Mouse (Mus musculus) cerebellum, postnatal 10 days (tissue): ENCODE measurements around the gene Snx21.

Experiments used
- DNase-seq, 2 experiments: peaks; one replicate each; pipeline ENCODE4 v3.0.0; 2021; ENCODE audit warnings: mixed read lengths in 2 of 2

Gene Snx21

GRCm38 (mm10) chr2:164771123-164771522 is 14.5 kb upstream of the Snx21 start:
- DNase-seq, result no peak

GRCm38 (mm10) chr2:164773229-164773988 is 12.2 kb upstream of the Snx21 start:
- no peak for DNase-seq

GRCm38 (mm10) chr2:164773989-164774364 is 11.6 kb upstream of the Snx21 start:
- no peak for DNase-seq

- no peak for DNase-seq
Measured at GRCm38 (mm10) chr2:164776130-164776529, 9.5 kb upstream of the Snx21 start.

- no peak for DNase-seq
Measured at GRCm38 (mm10) chr2:164776801-164777200, 8.8 kb upstream of the Snx21 start.

GRCm38 (mm10) chr2:164777246-164778014 is 8.2 kb upstream of the Snx21 start:
- no peak for DNase-seq

- no peak for DNase-seq
Measured at GRCm38 (mm10) chr2:164778015-164778287, 7.7 kb upstream of the Snx21 start.

- DNase-seq, result peak; percentile 64 to 67
Measured at GRCm38 (mm10) chr2:164778809-164779208, 6.8 kb upstream of the Snx21 start.

GRCm38 (mm10) chr2:164779481-164780086 is 6.0 kb upstream of the Snx21 start, which contains the start of gene Tnnc2:
Gene Tnnc2, minus strand, starts transcription at chr2:164779967.
- DNase-seq, result no peak

GRCm38 (mm10) chr2:164781876-164782275 is 3.7 kb upstream of the Snx21 start:
- DNase-seq, result no peak

GRCm38 (mm10) chr2:164783926-164784581 is 1.6 kb upstream of the Snx21 start:
- no peak for DNase-seq

- no peak for DNase-seq
Measured at GRCm38 (mm10) chr2:164784869-164785420, 678 bp upstream of the Snx21 start.

- DNase-seq, result no peak
Measured at GRCm38 (mm10) chr2:164786388-164786885, 814 bp downstream of the Snx21 start.

GRCm38 (mm10) chr2:164787032-164787431 is 1.4 kb downstream of the Snx21 start:
- DNase-seq, result no peak

GRCm38 (mm10) chr2:164787779-164788178 is 2.2 kb downstream of the Snx21 start:
- no peak for DNase-seq

- DNase-seq, result no peak
Measured at GRCm38 (mm10) chr2:164788411-164788810, 2.8 kb downstream of the Snx21 start.

- DNase-seq, result no peak
Measured at GRCm38 (mm10) chr2:164790451-164790850, 4.8 kb downstream of the Snx21 start.

GRCm38 (mm10) chr2:164791841-164792261 is 6.2 kb downstream of the Snx21 start:
- DNase-seq, result peak; percentile 50 to 57

GRCm38 (mm10) chr2:164792400-164793190 is 7.0 kb downstream of the Snx21 start:
- DNase-seq, result no peak

- DNase-seq, result peak; percentile 77 to 85
Measured at GRCm38 (mm10) chr2:164793236-164793635, 7.6 kb downstream of the Snx21 start.

GRCm38 (mm10) chr2:164793772-164794171 is 8.1 kb downstream of the Snx21 start:
- peak in 1 of 2 experiments; percentile 42 for DNase-seq

- DNase-seq, result peak; percentile 96 to 99
Measured at GRCm38 (mm10) chr2:164794293-164794692, 8.7 kb downstream of the Snx21 start.
